Mouse (Mus musculus) brain, embryonic 14.5 days (tissue): ENCODE data around the gene Fam8a1. TPM values are rescaled to one million over a fixed set of nuclear protein-coding genes. Genes with fewer than 3 reads are reported as not detected.

Experiments
- DNase-seq: peaks from one replicate; pipeline ENCODE4 v3.0.0-alpha.2; 2011; ENCODE audit warnings: low read depth
- CTCF ChIP-seq: fragments of 200-500 bp; IDR thresholded peaks from 2 replicates; pipeline ENCODE4 v1.5.1; 2012; ENCODE audit warnings: inconsistent platforms, mild to moderate bottlenecking, moderate library complexity, borderline replicate concordance; ENCODE audit not compliant: insufficient read depth, insufficient read length; ENCODE audit errors: extremely low read depth
- POLR2A ChIP-seq: fragments of 200-500 bp; IDR thresholded peaks from 2 replicates; pipeline ENCODE4 v1.6.1; 2012; ENCODE audit warnings: mild to moderate bottlenecking, inconsistent platforms, borderline replicate concordance; ENCODE audit not compliant: poor library complexity, insufficient read depth, insufficient read length, severe bottlenecking; ENCODE audit errors: extremely low read depth
- polyA plus RNA-seq: library from polyadenylated mRNA; depleted of rRNA; stranded (reverse); fragments of >200 nt; gene quantifications from 2 replicates; pipeline ENCODE4 v1.2.3, GENCODE M21; 2012; rRNA removed

Fam8a1 gene
- polyA plus RNA-seq: 64.6 and 66.2 TPM in 2 replicates

DNA sequence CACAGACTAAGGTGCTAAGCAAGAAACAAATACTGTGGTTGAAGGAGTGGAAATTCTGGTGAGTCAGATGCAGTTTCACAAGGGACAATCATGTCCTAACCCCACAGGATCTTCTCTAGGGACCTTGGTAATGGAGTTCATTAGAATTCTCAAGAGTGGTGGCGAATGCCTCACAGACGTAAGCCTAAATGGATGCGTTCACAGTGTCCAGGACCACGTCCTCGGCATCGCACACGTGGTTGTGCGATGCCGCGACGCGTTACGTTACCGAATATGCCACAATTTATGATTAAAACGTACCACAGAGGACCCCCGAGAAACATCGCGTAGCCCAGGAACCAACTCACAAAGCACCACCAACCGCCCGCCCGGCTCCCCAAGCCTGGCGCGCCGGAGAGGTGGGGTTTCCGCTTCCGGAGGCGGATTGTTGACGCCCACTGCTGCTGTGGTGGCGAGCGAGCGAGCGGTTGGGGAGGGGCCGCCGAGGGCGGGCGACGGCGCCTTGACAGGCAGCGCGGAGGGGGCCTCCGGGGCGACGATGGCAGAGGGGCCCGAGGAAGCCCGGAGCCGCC lies at the start of gene Fam8a1:
Fam8a1 (plus strand) TSS at position 475 of the 572 bp plus-strand sequence.
- TF ChIP-seq POLR2A: peak; percentile 81
- no peak for TF ChIP-seq CTCF

DNA sequence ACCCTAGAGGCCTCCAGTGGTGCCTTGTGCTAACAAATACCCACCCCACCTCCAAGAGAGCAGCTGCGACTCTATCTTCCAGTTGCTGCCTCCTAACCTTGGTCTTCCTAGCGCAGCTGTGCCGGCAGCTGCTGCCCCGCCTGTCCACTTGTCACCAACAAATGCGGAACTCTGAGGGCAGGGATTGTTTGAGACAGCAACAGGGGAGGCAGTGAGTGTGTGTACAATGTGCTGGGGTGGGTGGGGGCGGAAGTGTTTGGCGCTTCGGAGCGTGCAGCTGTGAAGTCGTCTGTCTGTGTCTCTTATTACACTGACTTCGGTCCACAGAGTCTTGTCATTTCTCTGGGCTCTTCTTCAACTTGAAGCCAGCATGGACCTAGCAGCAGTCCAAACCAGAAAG lies 49.7 kb upstream of the Fam8a1 start:
- peak; percentile 68 for DNase-seq
- TF ChIP-seq POLR2A: no peak
- TF ChIP-seq CTCF: no peak

More for the DNA sequence above, at the start of gene Fam8a1:
- DNase-seq: peak; percentile 97

DNA sequence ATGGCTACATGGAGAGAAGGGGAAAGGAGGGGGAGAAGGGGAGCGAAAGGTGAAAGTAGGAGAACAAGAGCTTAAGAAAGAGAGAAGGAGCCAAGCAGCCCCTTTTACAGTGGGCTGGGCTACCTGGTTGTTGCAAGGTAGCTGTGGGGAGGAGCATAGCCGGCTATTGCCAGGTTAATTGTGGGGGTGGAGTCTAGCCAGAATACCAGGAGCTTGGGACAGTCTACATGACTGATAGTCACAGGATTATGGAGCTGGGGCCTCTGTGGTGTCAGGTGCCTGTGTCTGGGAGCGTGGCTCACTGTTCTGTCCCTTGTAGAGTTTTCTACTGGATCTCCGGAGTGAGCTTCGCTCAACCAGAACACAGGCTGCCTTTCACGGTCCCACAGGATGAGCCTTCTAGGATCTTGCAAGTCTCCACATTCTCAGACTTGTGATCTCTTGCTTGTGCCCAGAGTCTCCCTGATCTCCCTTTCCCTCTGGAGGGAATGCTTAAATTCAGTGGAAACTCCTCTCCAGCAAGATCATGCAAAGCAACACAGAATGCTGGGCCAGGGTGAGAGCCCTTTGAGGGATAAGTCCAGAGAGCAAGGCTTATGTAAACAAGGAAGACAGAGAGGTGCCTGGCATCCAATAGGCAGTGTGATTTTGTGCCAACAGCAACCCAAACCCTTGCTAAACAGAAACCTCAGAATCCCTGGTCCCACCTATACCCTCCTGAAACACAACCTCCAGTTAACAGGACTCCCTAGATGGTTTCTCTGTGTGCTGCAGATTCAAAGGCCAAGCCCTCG lies 48.2 kb upstream of the Fam8a1 start:
- DNase-seq: no peak
- no peak for TF ChIP-seq POLR2A
- TF ChIP-seq CTCF: no peak

DNA sequence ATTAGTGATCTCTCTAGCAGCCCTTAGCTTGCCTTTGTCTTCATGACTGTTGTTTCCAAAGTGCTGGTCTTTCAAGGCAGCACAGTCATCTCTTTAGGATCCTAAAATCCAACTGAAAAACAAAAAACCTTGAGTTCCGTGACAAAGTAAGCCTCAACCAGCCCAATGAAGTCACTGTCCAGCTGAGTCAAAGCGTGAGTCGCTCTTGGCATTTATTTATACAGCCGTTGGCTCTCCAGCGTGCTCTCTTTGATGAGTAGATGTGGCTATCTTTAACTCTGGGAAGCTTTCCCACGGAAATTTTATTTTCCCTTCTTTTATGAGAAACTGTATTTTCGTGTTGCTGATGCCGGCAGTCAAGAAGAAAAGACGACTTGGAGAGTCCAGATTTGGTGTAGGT lies 42.7 kb upstream of the Fam8a1 start:
- TF ChIP-seq CTCF: no peak
- no peak for TF ChIP-seq POLR2A
- no peak for DNase-seq

DNA sequence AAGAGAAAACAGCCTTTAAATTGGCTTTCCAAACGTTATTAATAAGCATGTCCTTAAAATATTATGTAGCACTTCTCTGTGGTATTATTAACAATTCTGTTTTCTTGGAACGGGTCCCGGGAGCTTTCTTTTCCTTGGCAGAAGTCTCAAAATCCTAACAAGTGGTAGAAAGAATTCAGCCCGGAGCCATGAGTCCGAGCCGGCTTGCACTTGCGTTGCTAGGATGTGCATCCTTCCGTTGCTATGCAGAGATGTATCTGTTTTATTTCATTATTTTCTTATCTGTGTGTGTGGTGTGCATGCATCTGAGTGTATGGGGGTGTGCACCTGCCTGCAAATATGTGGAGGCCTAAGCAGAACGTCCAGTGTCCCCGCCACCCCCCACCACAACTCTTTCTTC lies 41.5 kb upstream of the Fam8a1 start:
- no peak for TF ChIP-seq POLR2A
- TF ChIP-seq CTCF: no peak
- DNase-seq: peak; percentile 75

DNA sequence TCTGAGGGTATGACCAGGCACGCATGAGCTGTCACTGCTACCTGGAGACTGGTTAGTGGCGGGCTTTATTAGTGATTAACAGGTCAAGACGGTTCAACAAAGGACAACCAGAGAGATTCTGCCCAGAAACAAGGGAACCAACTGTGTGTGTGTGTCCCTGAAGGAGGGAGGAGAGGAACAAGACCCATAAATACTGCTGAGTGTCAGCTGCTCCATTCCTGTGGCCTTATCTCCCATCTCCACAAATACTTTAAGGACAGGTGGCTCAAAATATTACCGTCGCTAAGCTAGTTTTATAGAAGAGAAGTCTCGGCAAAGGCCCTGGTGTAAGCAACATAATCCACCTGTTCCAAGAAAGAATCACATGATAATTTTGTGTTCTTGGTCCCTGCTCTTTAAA lies 39.9 kb upstream of the Fam8a1 start:
- no peak for DNase-seq
- TF ChIP-seq CTCF: no peak
- no peak for TF ChIP-seq POLR2A

DNA sequence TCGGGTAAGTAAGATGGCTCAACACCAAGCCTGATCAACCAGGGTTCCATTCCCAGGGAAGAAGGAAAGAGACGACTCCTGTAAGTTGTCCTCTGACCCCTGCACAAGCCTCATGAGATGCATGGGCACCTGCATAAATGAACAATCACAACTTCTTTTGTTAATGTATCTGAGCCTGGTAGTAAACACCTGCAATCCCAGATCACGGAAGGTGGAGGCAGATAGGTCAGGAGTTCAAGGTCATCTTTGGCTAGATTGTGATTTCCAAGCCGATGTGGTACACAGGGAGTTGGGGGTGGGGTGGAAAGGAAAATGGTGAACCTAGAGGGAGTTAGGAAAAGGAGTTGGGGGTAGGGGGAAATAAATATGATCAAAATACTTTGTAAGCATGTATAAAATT lies 36.5 kb upstream of the Fam8a1 start:
- TF ChIP-seq POLR2A: no peak
- no peak for TF ChIP-seq CTCF
- DNase-seq: no peak

DNA sequence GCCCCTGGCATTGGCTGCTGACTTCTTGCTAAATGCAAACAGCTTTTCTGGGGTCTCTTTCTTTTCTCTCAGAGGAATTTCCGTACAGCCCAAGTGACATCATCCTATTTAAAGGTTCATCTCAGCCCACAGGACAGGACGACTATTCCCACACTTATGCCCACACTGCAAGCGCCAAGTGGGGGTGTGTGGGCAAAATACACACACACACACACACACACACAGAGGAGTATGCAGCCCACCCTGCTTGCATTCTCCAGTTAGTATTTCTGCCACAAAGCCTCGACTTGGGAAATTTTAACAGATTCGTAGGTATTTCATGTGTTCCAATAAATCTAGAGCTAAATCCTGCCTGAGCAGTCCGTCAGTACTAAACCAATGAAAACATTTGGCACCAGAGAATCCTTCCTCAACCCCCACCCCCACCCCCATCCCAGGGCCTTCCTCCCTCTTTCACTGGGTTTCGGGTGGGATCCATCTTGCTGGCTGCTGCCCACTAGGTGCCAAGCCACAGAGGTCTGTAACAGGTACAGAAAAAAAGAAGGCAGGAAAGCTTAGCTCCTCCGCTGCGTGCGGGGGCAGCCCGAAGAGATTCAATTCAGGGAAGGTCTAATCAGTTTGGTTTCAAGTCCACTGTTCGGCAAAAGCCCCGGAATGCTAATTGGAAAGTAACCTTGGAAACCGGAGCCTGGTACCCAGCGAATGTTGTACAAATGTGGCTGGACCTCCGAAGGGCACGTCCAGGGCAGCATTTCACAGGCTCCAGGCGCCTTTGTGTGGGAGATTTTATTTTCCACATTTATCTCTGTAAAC lies 35.8 kb upstream of the Fam8a1 start:
- TF ChIP-seq POLR2A: no peak

DNA sequence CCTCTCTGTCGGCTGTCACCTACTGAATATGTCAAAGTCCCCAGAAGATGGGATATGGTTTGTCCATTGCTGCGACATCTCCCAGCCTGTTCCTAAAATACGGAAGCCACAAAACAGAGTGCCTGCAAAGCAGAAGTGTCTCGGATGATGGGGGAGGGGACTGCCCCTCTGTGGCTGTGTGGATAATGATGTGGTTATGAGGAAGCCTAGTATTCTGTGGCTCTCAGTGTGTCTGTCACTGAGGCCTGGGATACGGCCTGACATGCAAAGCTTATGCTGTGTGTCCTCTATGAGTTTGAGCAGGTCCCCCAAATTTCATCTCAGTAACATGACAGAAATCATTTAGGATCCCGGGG lies 35.2 kb upstream of the Fam8a1 start:
- peak; percentile 86 for DNase-seq
- TF ChIP-seq POLR2A (no peak), CTCF (no peak)

More for the DNA sequence above, 35.8 kb upstream of the Fam8a1 start:
- peak; percentile 94 for DNase-seq

DNA sequence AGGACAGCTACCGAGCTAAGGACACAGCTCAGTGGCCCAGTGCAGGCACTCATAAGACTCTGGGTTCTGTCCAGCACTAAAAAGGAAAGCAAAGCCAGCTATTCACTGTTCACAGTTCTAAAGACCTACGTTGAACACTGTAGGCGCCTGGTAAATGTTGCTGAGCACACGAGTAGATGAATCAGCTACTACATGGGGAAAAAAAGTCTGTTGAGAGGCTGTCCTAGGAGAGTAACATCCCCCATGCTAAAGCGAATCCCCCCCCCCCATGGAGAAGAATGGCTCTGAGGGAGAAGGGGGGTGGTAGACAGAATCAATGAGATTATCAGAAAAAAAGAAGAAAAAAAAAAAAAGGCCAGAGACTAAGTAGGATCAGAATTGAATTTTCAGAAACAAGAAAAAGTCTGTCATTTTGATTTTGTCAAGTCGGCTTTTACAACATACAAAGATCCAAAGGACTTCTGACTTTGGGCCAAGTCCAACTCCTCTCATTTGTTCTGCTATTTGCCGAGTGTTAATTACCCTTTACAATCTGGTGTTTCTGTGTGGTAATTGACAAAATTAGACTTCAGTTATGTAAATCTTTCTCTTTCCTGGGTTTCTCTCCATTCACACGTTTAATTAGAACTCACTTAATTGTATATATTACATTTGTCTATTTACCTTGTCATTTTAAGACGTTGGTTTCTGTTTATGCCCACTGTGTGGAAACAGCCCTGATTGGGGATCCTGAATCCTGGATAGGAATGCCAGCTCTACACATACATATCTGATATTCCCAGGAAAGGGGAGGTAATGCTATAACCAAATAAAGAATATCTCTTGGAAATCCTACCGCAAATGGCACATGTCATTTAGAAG lies 28.5 kb upstream of the Fam8a1 start:
- TF ChIP-seq POLR2A (no peak), CTCF (no peak)
- peak; percentile 95 for DNase-seq

DNA sequence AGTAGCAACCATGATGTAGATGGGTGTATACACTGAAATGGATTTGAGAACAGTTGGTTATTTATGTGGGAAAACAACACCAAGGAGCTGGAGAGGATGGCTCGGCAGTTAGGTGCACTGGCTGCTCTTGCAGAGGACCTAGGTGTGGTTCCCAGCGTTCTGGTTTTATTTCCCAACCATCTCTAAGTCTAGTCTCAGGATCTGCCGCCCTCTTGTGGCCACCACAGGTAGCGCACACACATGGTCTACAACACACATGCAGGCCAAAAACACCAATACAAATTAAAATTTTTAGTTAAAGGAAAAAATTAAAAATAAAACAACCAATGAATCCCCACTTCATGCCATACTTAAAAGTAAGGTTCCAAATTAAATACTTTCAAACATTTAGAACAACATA lies 27.0 kb upstream of the Fam8a1 start:
- TF ChIP-seq CTCF: peak; percentile 46; the same call in 1 of the 2 replicates
- no peak for TF ChIP-seq POLR2A
- DNase-seq: no peak

DNA sequence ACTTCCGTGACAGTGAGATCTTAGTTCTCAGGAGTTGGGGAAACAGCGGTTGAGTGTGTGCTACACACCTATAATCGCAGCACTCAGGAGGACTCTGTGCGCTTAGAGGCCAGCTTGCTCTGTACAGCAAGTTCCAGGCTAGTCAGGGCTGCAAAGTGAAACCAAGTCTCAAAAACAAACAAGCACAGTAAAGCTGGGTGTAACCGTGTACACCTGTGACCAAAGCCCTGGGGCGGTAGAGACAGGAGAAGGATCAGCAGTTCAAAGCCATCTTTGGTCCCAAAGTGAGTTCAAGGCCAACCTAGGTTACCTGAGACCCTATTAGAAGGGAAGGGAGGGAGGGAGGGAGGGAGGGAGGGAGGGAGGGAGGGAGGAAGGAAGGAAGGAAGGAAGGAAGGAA lies 25.1 kb upstream of the Fam8a1 start:
- TF ChIP-seq POLR2A (no peak), CTCF (no peak)

More for the DNA sequence above, 25.1 kb upstream of the Fam8a1 start:
- no peak for DNase-seq
